Mouse (Mus musculus) heart, adult 2 months (tissue): ENCODE measurements around the gene Srrm3. TPM values are rescaled to one million over a fixed set of nuclear protein-coding genes. Genes with fewer than 3 reads are reported as not detected.

Experiments used
- DNase-seq, 2 experiments: peaks; one replicate each; pipeline ENCODE4 v3.0.0; 2021
- H3K27ac ChIP-seq: fragments of 200-600 bp; 2 replicates; pipeline ENCODE4 v1.8.1; 2022
- H3K27me3 ChIP-seq: fragments of 200-500 bp; 2 replicates; pipeline ENCODE4 v1.6.1; 2012; ENCODE audit warnings: mild to moderate bottlenecking, low read length, inconsistent platforms, mixed read lengths; ENCODE audit not compliant: control insufficient read depth, insufficient read depth
- H3K36me3 ChIP-seq: fragments of 200-500 bp; 2 replicates; pipeline ENCODE4 v1.6.1; 2012; ENCODE audit warnings: low read length, inconsistent platforms; ENCODE audit not compliant: control insufficient read depth, insufficient read depth
- H3K4me1 ChIP-seq: fragments of 200-500 bp; 2 replicates; pipeline ENCODE4 v1.6.1; 2011; ENCODE audit warnings: low read length; ENCODE audit not compliant: control insufficient read depth, insufficient read depth
- H3K4me3 ChIP-seq: fragments of 200-600 bp; 2 replicates; pipeline ENCODE4 v1.8.1; 2022
- H3K79me2 ChIP-seq: fragments of 200-500 bp; replicated peaks from 2 replicates; pipeline ENCODE4 v1.6.1; 2012; ENCODE audit warnings: mild to moderate bottlenecking, inconsistent platforms, low read length, moderate library complexity, mixed read lengths; ENCODE audit not compliant: control insufficient read depth, insufficient read depth
- H3K9ac ChIP-seq: fragments of 200-500 bp; 2 replicates; pipeline ENCODE4 v1.6.1; 2012; ENCODE audit warnings: low read depth, mild to moderate bottlenecking, control low read depth, inconsistent platforms, low read length, mixed read lengths
- CTCF ChIP-seq: fragments of 200-600 bp; IDR thresholded peaks from 2 replicates; pipeline ENCODE4 v1.8.1; 2022; ENCODE audit warnings: antibody characterized with exemption, mild to moderate bottlenecking, moderate library complexity
- EP300 ChIP-seq: fragments of 200-500 bp; IDR thresholded peaks from 2 replicates; pipeline ENCODE4 v1.6.1; 2011; ENCODE audit warnings: low read depth, low read length, control low read depth; ENCODE audit not compliant: insufficient read depth
- POLR2A ChIP-seq: fragments of 200-500 bp; IDR thresholded peaks from 2 replicates; pipeline ENCODE4 v1.6.1; 2011; ENCODE audit warnings: mild to moderate bottlenecking, low read depth, low read length, control low read depth; ENCODE audit not compliant: insufficient read depth
- WGBS: fragments of 180-500 bp; shearing (Covaris S2); methylation state at CpG from one replicate; pipeline ENCODE4 v1.1.7; 2018; 5-methylcytosine and 5-hydroxymethylcytosine counted together
- intact Hi-C: fragments of 180-260 bp; cut with DNase I; formaldehyde crosslinking; loops from one replicate; pipeline ENCODE4 v1.15.1; 2025
- polyA plus RNA-seq: library from polyadenylated mRNA; depleted of rRNA; stranded (reverse); fragments of >200 nt; gene quantifications from 2 replicates; pipeline ENCODE4 v1.2.3, GENCODE M21; 2012
- total RNA-seq, 2 experiments: library from RNA; stranded (reverse); gene quantifications; 2 replicates each; pipeline ENCODE4 v1.2.3; 2021

The Srrm3 gene
- total and polyA plus RNA-seq, 3 experiments = not detected

GRCm38 (mm10) chr5:135910813-135911212 is 104.1 kb downstream of the Srrm3 start:
- H3K4me1 ChIP-seq = peaks cover 30% of the 10 kb centered on the region
- H3K4me3 ChIP-seq = no peak overlapping the region
- intact Hi-C loops = no loop called here
- H3K27me3 ChIP-seq = no peaks in the 10 kb centered on the region
- WGBS = 89% methylated on average over 25 of the region's 25 CpGs
- 0 out of 2 replicates have a peak, but pooled peaks cover 1% of the 10 kb centered on the region for H3K79me2 ChIP-seq
- H3K36me3 ChIP-seq = peaks cover 8% of the 10 kb centered on the region
- DNase-seq = no peak
- H3K27ac ChIP-seq = peak overlapping the region; percentile 40
- H3K9ac ChIP-seq = no peak overlapping the region
- TF ChIP-seq EP300 = no peak
- TF ChIP-seq POLR2A = no peak
- TF ChIP-seq CTCF = no peak

GRCm38 (mm10) chr5:135911633-135912220 is 105.0 kb downstream of the Srrm3 start:
- DNase-seq = peak in 1 of 2 experiments; percentile 26
- peaks cover 8% of the 10 kb centered on the region for H3K36me3 ChIP-seq
- H3K79me2 ChIP-seq = peaks cover 2% of the 10 kb centered on the region; the same call in 1 of the 2 replicates
- H3K27me3 ChIP-seq = no peaks in the 10 kb centered on the region
- H3K4me1 ChIP-seq = peaks cover 31% of the 10 kb centered on the region
- no peak overlapping the region for H3K9ac ChIP-seq
- no peak overlapping the region for H3K4me3 ChIP-seq
- no peak for TF ChIP-seq CTCF
- intact Hi-C loops = no loop called here
- H3K27ac ChIP-seq = peak overlapping the region; percentile 96
- WGBS = 64% methylated on average over 11 of the region's 11 CpGs

GRCm38 (mm10) chr5:135913201-135913600 is 106.5 kb downstream of the Srrm3 start:
- TF ChIP-seq POLR2A (no peak), EP300 (no peak), CTCF (no peak)
- Histone ChIP-seq H3K27me3 (no peaks in the 10 kb centered on the region), H3K9ac (no peak overlapping the region), H3K4me3 (no peak overlapping the region), H3K4me1 (peaks cover 26% of the 10 kb centered on the region), H3K36me3 (peaks cover 8% of the 10 kb centered on the region), H3K27ac (peak overlapping the region; percentile 96), H3K79me2 (peaks cover 2% of the 10 kb centered on the region; the same call in 1 of the 2 replicates)
- intact Hi-C loops = no loop called here
- peak; percentile 33 to 44 for DNase-seq
- 34% methylated on average over 5 of the region's 5 CpGs for WGBS

- DNase-seq = peak; percentile 55 to 82
- peaks cover 3% of the 10 kb centered on the region; the same call in 1 of the 2 replicates for H3K79me2 ChIP-seq
- H3K27me3 ChIP-seq = no peaks in the 10 kb centered on the region
- peaks cover 25% of the 10 kb centered on the region for H3K4me1 ChIP-seq
- TF ChIP-seq CTCF (no peak), POLR2A (peak; percentile 41; the same call in 1 of the 2 replicates)
- no peak overlapping the region for H3K4me3 ChIP-seq
- 35% methylated on average over 6 of the region's 6 CpGs for WGBS
- intact Hi-C loops = no loop called here
- H3K27ac ChIP-seq = peak overlapping the region; percentile 96
- H3K9ac ChIP-seq = peak overlapping the region; percentile 28; the same call in 1 of the 2 replicates
- H3K36me3 ChIP-seq = peaks cover 8% of the 10 kb centered on the region
These were observed 107.5 kb downstream of the Srrm3 start for GRCm38 (mm10) chr5:135914156-135914555.

GRCm38 (mm10) chr5:135916051-135916565 is 109.4 kb downstream of the Srrm3 start:
- no peak for DNase-seq
- H3K27me3 ChIP-seq = no peaks in the 10 kb centered on the region
- TF ChIP-seq CTCF (no peak), POLR2A (no peak), EP300 (no peak)
- no peak overlapping the region for H3K4me3 ChIP-seq
- peaks cover 8% of the 10 kb centered on the region for H3K36me3 ChIP-seq
- peak overlapping the region; percentile 96 for H3K27ac ChIP-seq
- peak overlapping the region; percentile 8; the same call in 1 of the 2 replicates for H3K9ac ChIP-seq
- H3K4me1 ChIP-seq = peaks cover 25% of the 10 kb centered on the region
- H3K79me2 ChIP-seq = peaks cover 3% of the 10 kb centered on the region; the same call in 1 of the 2 replicates
- intact Hi-C loops = loop anchor here (2.0 kb wide), 1 partner anchor 17 kb away; no protein-coding TSS in a partner anchor
- WGBS = 60% methylated on average over 6 of the region's 6 CpGs

GRCm38 (mm10) chr5:135916601-135917000 is 109.9 kb downstream of the Srrm3 start:
- DNase-seq = no peak
- Histone ChIP-seq H3K9ac (no peak overlapping the region), H3K79me2 (peaks cover 3% of the 10 kb centered on the region; the same call in 1 of the 2 replicates), H3K4me1 (peaks cover 22% of the 10 kb centered on the region), H3K27ac (peak overlapping the region; percentile 96), H3K36me3 (peaks cover 8% of the 10 kb centered on the region), H3K27me3 (no peaks in the 10 kb centered on the region), H3K4me3 (no peak overlapping the region)
- intact Hi-C loops = loop anchor here (2.0 kb wide), 1 partner anchor 16 kb away; no protein-coding TSS in a partner anchor
- WGBS = 73% methylated on average over 3 of the region's 3 CpGs
- TF ChIP-seq CTCF (no peak), POLR2A (no peak), EP300 (0 out of 2 replicates have a peak, but pooled peaks have one; percentile 47)
